Mouse (Mus musculus) liver, postnatal 0 days (tissue): Measurements from ENCODE around the gene Asz1. TPM values are rescaled to one million over a fixed set of nuclear protein-coding genes. Genes with fewer than 3 reads are reported as not detected.

ENCODE experiments used
- ATAC-seq: fragments of 200-750 bp; cut with Nextera tagmentation; 2 replicates; pipeline ENCODE4 v1.8.0; 2017; ENCODE audit warnings: mild to moderate bottlenecking, moderate library complexity
- DNase-seq: peaks from one replicate; pipeline ENCODE4 v3.0.0-alpha.2; 2016
- H3K27ac ChIP-seq: fragments of 300-500 bp; sonication (generic); 2 replicates; pipeline ENCODE4 v1.5.1; 2014; ENCODE audit warnings: antibody characterized with exemption, moderate library complexity, mild to moderate bottlenecking, low read depth
- H3K27me3 ChIP-seq: fragments of 300-500 bp; sonication (generic); 2 replicates; pipeline ENCODE4 v1.6.1; 2014; ENCODE audit warnings: low read length, control low read depth, mixed read lengths; ENCODE audit not compliant: insufficient read depth
- H3K36me3 ChIP-seq: fragments of 300-500 bp; sonication (generic); replicated peaks from 2 replicates; pipeline ENCODE4 v1.6.1; 2014; ENCODE audit warnings: mild to moderate bottlenecking, control low read depth, low read length, moderate library complexity, mixed read lengths; ENCODE audit not compliant: insufficient read depth
- H3K4me1 ChIP-seq: fragments of 300-500 bp; sonication (generic); 2 replicates; pipeline ENCODE4 v1.6.1; 2014; ENCODE audit warnings: antibody characterized with exemption, mild to moderate bottlenecking, control low read depth; ENCODE audit not compliant: insufficient read depth
- H3K4me2 ChIP-seq: fragments of 300-500 bp; sonication (generic); 2 replicates; pipeline ENCODE4 v1.6.1; 2014; ENCODE audit warnings: low read depth, mild to moderate bottlenecking, low read length, moderate library complexity, mixed read lengths
- H3K4me3 ChIP-seq: fragments of 300-500 bp; sonication (generic); 2 replicates; pipeline ENCODE4 v1.5.1; 2014; ENCODE audit warnings: low read depth, low read length
- H3K9ac ChIP-seq: fragments of 300-500 bp; sonication (generic); replicated peaks from 2 replicates; pipeline ENCODE4 v1.6.1; 2014; ENCODE audit warnings: mild to moderate bottlenecking, moderate library complexity
- H3K9me3 ChIP-seq: fragments of 300-500 bp; sonication (generic); 2 replicates; pipeline ENCODE4 v1.6.1; 2016; ENCODE audit warnings: mild to moderate bottlenecking, control low read depth, low read length, mixed read lengths
- CTCF ChIP-seq: sonication (generic); IDR thresholded peaks from 2 replicates; pipeline ENCODE4 v1.5.1; 2016; ENCODE audit warnings: antibody characterized with exemption, low read depth
- EP300 ChIP-seq: IDR thresholded peaks from 2 replicates; pipeline ENCODE4 v1.6.1; 2016; ENCODE audit warnings: antibody characterized with exemption, low read depth, mild to moderate bottlenecking
- WGBS: fragments of 180-500 bp; shearing (Covaris S2); extraction: QIAGEN DNeasy Blood & Tissue Kit; methylation state at CpG from one replicate; pipeline ENCODE4 v1.1.7; 2014; ENCODE audit not compliant: insufficient replicate concordance; 5-methylcytosine and 5-hydroxymethylcytosine counted together
- polyA plus RNA-seq: library from polyadenylated mRNA; unstranded; fragments of >200 nt; fragmentation: Nextera tagmentation; extraction: Ambion mirVana; gene quantifications from 2 replicates; pipeline ENCODE4 v1.2.1, GENCODE M21; 2015

Gene Asz1
- not detected in 2 replicates for polyA plus RNA-seq

DNA sequence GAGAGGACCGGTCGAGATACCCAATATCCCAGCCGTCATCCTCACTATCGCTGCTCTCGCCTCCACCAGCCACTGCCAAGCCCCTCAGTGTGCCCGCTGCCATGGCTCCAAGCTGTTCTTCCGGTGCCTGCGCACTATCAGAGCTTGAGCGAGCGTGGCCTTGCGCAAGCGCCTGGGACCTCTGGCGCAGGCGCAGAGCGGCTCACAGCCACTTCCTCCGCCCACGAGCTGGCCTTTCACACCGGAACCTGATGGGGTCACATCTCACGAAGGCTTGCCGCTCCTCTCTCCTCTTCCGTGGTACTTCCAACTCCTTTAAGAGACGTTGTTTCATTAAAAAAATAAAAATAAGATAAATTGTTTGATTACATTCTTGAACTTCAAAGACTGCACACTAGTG, at the start of gene Asz1:
TSS of gene Asz1 (minus strand) at position 128 of the 400 bp plus-strand sequence.
- WGBS: 87% methylated on average over 22 of the region's 22 CpGs
- no peaks in the 10 kb centered on the region for H3K36me3 ChIP-seq
- no peaks in the 10 kb centered on the region for H3K27me3 ChIP-seq
- no peak within 1 kb of the TSS for H3K27ac ChIP-seq
- DNase-seq (no peak), ATAC-seq (no peak)
- no peaks in the 10 kb centered on the region for H3K9me3 ChIP-seq
- TF ChIP-seq EP300: no peak
- no peak within 1 kb of the TSS for H3K4me3 ChIP-seq
- H3K4me2 ChIP-seq: no peak within 1 kb of the TSS
- H3K9ac ChIP-seq: no peak within 1 kb of the TSS
- no peaks in the 10 kb centered on the region for H3K4me1 ChIP-seq

DNA sequence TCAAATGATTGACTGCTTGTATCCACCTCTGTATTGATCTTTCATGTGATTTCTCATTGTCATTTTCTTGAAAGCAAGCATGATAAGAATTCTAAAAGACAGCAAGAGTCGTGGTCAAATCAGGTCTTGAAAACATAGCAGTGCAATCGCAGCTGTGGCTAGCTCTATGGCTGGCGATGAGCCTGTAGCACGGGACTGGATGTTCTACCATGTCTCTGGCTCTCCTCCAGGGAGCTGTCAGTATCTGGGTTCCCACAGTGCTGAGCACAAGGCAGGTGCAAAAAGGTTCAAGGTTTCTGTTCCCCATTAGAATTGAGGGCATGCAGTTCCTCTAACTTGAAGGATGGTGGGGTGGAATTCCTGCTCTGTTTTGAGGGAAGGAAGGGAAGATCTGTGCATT, 44.2 kb upstream of the Asz1 start:
- Histone ChIP-seq H3K9ac (no peak overlapping the region), H3K36me3 (no peaks in the 10 kb centered on the region), H3K9me3 (no peaks in the 10 kb centered on the region), H3K27me3 (no peaks in the 10 kb centered on the region), H3K4me3 (no peak overlapping the region), H3K27ac (no peak overlapping the region), H3K4me1 (no peaks in the 10 kb centered on the region), H3K4me2 (no peak overlapping the region)
- TF ChIP-seq EP300: no peak
- TF ChIP-seq CTCF: no peak
- no peak for DNase-seq
- no peak for ATAC-seq
- WGBS: 58% methylated on average over 4 of the region's 4 CpGs

DNA sequence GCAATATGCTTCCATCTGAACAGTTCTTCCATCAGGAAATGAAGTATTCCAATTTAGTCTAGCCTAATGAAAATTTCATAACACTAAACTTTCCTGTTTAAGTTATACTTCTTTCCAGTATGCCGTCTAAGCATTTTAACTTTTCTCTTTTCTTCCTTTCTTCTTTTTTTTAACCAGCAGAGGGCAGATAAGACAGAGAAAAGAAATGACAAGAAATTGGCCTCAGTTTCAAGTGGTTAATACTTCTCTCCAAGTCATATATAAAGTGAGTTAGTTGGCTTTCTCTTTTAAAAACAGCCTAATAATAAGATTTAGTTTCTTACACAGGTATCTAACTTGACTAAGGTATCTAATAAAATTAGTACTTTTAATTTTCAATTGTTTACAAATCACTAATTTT, 26.4 kb upstream of the Asz1 start:
- DNase-seq: no peak
- Histone ChIP-seq H3K9me3 (no peaks in the 10 kb centered on the region), H3K4me1 (no peaks in the 10 kb centered on the region), H3K27me3 (no peaks in the 10 kb centered on the region), H3K4me3 (no peak overlapping the region), H3K4me2 (no peak overlapping the region), H3K9ac (no peak overlapping the region), H3K36me3 (no peaks in the 10 kb centered on the region), H3K27ac (no peak overlapping the region)
- no peak for ATAC-seq
- TF ChIP-seq EP300: no peak
- 44% methylated on average over 1 of the region's 1 CpGs for WGBS

DNA sequence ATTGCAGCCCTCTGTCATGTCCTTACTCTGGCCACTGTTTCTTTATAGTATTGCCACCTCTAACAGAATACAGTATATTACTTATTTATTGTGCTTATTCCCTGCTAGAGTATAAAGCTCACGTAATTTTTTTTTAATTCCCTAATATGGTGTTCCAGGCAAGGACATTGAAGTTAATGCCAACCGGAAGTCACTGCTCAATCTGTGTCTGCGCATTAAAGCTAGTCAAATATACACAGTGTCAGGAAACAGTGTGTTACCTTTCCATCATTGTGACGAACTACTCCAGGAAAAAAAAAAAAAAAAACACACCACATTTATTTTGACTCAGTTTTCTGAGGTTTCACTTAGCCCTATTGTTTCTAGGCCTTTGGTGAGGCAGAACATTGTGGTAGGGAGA, 19.2 kb upstream of the Asz1 start:
- Histone ChIP-seq H3K27ac (no peak overlapping the region), H3K9me3 (no peaks in the 10 kb centered on the region), H3K4me3 (no peak overlapping the region), H3K4me1 (no peaks in the 10 kb centered on the region), H3K36me3 (no peaks in the 10 kb centered on the region), H3K4me2 (no peak overlapping the region), H3K27me3 (no peaks in the 10 kb centered on the region), H3K9ac (no peak overlapping the region)
- 60% methylated on average over 4 of the region's 4 CpGs for WGBS
- ATAC-seq (no peak), DNase-seq (no peak)
- no peak for TF ChIP-seq CTCF
- TF ChIP-seq EP300: no peak

DNA sequence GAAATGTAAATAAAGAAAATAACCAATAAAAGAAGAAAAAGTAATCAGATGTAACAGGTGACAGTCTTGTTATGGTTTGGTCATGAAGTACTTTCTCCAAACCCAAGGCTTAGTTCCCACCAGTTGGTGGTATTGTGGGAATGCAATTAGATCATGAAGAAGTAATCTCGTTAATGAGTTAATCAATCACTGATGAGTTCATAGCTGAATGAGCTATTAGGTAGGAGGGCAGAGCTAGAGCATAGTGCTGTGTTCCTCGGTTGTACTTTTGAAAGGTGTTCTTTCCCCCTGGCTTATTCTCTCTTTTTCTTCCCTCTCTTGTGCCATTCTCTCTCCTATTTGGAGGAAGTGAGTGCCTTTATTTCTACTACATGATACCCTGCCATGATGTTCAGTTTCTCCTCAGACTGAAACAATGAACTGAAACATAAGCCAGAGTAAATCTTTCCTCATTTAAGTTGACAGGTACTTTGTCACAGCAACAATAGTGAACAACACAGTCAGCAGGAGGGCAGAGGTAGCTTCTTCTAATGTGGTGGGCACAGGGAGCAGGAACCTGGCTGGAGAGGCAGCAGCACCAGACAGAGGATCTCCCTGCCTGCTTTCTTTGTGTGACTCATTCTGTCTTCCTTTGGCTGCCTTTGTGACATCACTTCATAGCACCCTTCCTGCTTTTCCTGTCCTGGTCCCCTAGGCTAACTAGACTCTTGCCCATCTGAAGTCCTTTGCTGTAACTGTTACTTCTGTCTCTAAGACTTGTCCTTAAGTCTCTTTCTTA, 18.5 kb upstream of the Asz1 start:
- WGBS: 71% methylated on average over 2 of the region's 2 CpGs
- H3K36me3 ChIP-seq: no peaks in the 10 kb centered on the region
- no peak for TF ChIP-seq CTCF
- TF ChIP-seq EP300: no peak
- no peak overlapping the region for H3K4me3 ChIP-seq
- no peak overlapping the region for H3K27ac ChIP-seq
- H3K9me3 ChIP-seq: no peaks in the 10 kb centered on the region
- ATAC-seq (no peak), DNase-seq (no peak)
- H3K4me1 ChIP-seq: no peaks in the 10 kb centered on the region
- H3K9ac ChIP-seq: no peak overlapping the region
- no peak overlapping the region for H3K4me2 ChIP-seq
- H3K27me3 ChIP-seq: no peaks in the 10 kb centered on the region

DNA sequence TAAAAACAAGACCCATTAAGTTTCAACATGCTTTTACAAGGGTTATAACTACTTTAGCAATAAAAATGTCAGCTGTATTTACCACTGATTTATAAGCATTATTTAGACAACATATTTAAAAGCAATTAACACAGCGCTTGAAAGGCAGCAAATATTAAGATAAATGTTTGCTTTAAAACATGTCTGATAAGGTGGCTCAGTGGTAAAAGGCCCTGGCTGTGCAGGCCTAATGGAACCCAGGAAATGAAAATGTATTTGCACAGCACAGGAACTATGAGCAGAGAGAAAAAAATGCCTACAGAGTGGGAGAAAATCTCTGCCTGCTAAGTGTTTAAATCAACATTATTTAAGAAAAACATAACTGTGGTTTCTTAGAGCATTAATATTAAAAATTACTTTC, 12.0 kb downstream of the Asz1 start:
- Histone ChIP-seq H3K4me1 (no peaks in the 10 kb centered on the region), H3K9ac (no peak overlapping the region), H3K4me3 (no peak overlapping the region), H3K4me2 (no peak overlapping the region), H3K36me3 (no peaks in the 10 kb centered on the region), H3K9me3 (no peaks in the 10 kb centered on the region), H3K27me3 (no peaks in the 10 kb centered on the region), H3K27ac (no peak overlapping the region)
- 66% methylated on average over 1 of the region's 1 CpGs for WGBS
- TF ChIP-seq CTCF (no peak), EP300 (no peak)
- DNase-seq (no peak), ATAC-seq (no peak)
